Mouse (Mus musculus) lung, adult 18-20 months (tissue): ENCODE data around the gene Htr5b.
A peak's percentile ranks its signal among the peaks of the same experiment; 100 is the strongest.

Source experiments
- DNase-seq, 2 experiments: peaks; one replicate each; pipeline ENCODE4 v3.0.0; 2022; ENCODE audit warnings: mixed read lengths in 2 of 2

Htr5b gene

DNA sequence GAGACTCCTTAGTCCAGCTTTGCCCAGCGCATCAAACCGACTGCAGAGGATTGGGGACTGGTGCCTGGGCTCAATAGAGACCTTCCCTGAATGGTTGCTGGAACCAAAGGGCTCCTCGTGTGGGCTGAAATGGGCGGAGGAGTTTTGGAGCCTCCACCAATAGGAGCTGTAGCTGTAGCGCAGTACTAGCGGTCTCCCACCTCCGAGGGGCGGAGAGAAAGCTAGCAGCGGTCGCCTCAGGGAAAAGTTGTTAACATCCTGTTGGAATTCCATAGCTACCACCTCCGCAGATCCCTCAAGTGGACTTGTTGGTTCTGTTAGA lies at the start of gene Htr5b:
Htr5b (minus strand) TSS at position 67 of the 322 bp plus-strand sequence.
- no peak for DNase-seq

DNA sequence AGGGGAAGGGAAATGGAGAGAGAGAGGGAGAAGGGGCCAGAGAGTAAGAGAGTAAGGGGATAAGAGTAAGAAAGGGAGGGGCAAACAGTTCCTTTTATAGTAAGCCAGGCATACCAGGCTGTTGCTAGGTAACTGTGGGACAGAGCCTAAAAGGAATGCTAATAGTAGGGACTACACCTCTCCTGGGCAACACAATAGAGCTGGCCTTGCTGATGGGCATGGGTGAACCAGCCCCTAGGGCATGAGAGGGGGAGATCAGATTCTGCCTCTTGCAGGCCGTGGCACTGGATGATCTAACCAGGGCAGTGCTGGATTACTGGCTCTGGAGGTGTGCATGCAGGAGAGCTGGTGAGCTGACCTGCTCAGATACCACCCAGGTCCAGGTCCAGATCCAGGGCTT lies 49.2 kb upstream of the Htr5b start:
- DNase-seq, result no peak

DNA sequence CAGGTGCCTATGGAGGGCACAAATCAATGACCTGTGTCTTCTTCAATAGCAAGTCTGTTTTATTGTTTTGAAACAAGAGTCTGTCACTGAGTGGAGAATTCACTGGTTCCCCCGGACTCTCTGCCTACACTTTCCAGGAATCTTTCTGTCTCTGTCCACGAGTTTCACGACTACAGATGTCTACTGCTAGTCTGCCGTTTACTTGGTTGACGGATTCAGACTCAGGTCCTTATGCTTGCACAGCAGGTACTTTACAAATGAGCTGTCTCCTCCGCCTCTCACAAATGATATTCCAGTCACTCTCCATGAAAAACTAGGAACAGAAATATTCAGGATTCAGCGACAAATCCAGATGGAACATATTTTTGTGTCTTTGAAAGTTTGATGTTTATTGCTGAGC lies 42.3 kb upstream of the Htr5b start:
- DNase-seq, result no peak

GRCm38 (mm10) chr1:121567521-121568489 lies 39.5 kb upstream of the Htr5b start, which contains the start of gene Ddx18:
Gene Ddx18, minus strand, starts transcription at chr1:121567989.
- DNase-seq, result peak; percentile 94

DNA sequence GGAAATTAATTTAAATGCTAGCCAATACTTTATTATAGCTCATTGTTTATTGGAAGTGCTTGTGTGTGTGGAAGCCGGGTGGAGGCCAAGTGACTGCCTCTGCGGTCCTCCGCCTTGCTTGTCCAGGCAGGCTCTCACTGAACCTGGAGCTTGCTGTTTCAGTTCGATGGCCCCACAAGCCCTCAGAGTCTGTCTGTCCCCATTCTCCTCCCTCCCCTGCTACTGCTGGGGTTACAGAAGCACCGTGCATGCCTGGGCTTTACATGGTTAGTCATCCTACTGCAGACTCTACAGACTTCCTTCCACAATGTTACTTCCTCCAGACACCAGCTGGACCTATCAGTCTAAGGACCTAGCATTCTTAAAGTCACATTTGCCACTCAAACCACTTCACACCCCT lies 29.6 kb upstream of the Htr5b start:
- DNase-seq, result no peak

GRCm38 (mm10) chr1:121551457-121551835 lies 23.2 kb upstream of the Htr5b start:
- DNase-seq, result no peak

DNA sequence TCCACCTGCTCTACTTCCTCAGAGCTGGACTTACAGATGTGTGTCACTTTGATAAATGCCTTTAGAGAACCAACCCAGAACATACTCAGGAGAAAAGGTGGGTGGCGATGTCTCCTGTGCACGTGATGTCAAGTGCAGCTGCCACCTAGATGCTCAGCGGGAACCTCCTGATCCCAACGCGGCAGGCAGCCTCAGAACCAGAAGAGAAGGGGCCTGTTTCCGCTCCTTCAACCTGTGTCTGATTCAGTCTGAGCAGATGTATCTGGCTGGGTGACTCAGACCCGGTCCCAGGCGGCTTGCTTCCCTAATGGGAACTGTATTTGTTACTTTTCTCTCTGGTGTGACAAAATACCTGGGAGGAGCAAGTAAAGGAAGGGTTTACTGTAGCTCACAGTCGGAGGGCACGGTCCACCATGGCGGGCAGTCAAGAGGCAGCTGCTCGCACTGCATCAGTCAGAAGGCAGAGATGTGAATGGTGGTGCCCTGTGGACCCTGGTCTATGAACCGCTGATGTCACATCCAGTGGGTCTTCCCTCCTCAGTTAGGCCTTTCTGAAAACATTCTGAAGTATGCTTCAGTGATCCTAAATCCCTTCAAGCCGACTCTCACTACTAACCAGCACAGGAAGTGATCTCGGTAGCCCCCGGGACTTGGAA lies 22.7 kb upstream of the Htr5b start:
- no peak for DNase-seq

GRCm38 (mm10) chr1:121549456-121549855 lies 21.2 kb upstream of the Htr5b start:
- DNase-seq, result no peak

- no peak for DNase-seq
These were observed 20.4 kb upstream of the Htr5b start for GRCm38 (mm10) chr1:121548667-121549066.

DNA sequence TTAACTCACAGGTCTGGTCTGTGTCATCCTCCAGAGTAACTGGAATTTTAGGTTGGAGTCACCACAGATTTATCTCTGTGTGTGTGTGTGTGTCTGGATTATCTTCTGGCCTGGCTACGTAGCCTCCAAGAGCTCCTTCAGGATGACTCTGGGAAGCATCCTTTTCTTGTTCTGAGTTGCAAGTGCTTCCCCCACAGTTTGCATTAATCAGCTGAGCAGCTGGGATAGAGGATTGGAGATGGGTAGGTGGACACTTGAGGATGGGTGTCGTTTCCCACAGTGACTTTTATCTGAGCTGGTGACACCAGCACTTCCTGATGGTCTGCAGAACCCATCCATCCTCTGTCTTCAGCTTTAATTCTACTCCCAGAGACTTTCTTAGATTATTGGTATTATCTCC lies 18.6 kb upstream of the Htr5b start:
- no peak for DNase-seq

- no peak for DNase-seq
These were observed 12.1 kb upstream of the Htr5b start for GRCm38 (mm10) chr1:121540361-121540760.

GRCm38 (mm10) chr1:121531439-121531838 lies 3.2 kb upstream of the Htr5b start:
- DNase-seq, result no peak

- no peak for DNase-seq
These were observed 1.0 kb upstream of the Htr5b start for GRCm38 (mm10) chr1:121529286-121529685.

DNA sequence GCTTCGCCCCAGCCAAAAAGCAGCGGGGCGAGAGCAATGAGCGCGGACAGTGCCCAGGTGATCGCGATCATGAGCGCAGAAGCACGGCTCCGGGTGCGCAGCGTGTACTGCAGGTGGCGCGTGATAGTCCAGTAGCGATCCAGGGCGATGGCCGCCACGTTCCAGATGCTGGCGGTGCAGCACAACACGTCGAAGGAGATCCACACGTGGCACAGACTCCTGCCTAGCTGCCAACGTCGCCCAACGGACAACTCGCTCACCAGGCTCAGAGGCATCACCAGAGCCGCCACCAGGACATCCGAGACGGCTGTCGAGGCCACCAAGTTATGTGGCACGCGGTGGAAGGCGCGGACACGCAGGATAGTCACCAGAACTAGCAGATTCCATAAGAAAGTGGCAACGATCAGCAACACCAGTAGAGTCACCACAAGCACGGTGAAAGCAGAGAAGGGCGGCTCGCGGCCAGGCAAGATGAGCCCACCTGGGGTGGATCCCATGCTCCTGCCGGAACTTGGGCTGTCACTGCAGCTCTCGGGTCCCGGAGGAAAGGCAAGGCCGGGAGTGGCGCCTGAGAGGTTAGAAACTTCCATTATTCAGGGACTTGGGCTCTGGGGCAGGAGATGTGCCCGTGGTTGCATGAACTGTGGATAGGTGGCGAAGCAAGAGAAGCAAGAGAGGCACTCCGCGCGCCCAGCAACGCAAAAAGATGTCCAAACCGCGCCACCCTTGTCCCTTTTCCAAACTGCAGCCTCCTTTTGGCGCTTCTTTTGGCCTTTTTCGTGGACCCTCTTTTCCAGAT lies 466 bp downstream of the Htr5b start:
- no peak for DNase-seq

- no peak for DNase-seq
These were observed 1.2 kb downstream of the Htr5b start for GRCm38 (mm10) chr1:121527061-121527460.

GRCm38 (mm10) chr1:121518609-121519008 lies 9.7 kb downstream of the Htr5b start:
- DNase-seq, result no peak

DNA sequence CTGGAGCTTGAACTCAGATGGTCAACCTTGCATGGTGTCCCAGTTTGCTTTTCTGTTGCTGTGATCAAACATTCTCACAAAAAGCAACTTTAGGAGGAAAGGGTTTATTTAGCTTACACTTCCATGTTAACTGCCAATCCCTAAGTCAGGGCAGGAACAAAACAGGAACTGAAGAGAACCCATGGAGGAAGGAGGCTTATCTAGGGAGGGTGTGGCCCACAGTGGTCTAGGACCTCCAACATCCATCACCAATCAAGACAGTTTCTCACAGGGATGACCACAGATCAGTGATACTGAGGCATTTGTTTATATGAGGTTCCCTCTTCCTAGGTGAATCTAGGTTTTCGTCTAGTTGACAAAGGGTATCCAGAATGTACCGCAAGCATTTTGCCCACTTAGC lies 16.3 kb downstream of the Htr5b start:
- DNase-seq, result no peak

- no peak for DNase-seq
These were observed 17.1 kb downstream of the Htr5b start for GRCm38 (mm10) chr1:121511186-121511585.

GRCm38 (mm10) chr1:121510420-121511140 lies 17.7 kb downstream of the Htr5b start:
- DNase-seq, result no peak

- DNase-seq, result no peak
These were observed 19.5 kb downstream of the Htr5b start for GRCm38 (mm10) chr1:121508729-121509128.

- no peak for DNase-seq
These were observed 31.2 kb downstream of the Htr5b start for GRCm38 (mm10) chr1:121497093-121497492.

GRCm38 (mm10) chr1:121490241-121490640 lies 38.0 kb downstream of the Htr5b start:
- peak in 1 of 2 experiments; percentile 5 for DNase-seq

- DNase-seq, result no peak
These were observed 41.5 kb downstream of the Htr5b start for GRCm38 (mm10) chr1:121486803-121487202.
